Mouse (Mus musculus) ZHBTc4 (cell line): ENCODE data around the gene Guca2a.
"Not testable (repeated sequence)": the region's sequence is repeated elsewhere in the genome, so short reads cannot be mapped to it uniquely, and the experiment has no call there.

Experiments used
- DNase-seq: peaks from one replicate; pipeline ENCODE4 v3.0.0-alpha.2; 2011; ENCODE audit warnings: low read depth, low spot score

Gene Guca2a

DNA sequence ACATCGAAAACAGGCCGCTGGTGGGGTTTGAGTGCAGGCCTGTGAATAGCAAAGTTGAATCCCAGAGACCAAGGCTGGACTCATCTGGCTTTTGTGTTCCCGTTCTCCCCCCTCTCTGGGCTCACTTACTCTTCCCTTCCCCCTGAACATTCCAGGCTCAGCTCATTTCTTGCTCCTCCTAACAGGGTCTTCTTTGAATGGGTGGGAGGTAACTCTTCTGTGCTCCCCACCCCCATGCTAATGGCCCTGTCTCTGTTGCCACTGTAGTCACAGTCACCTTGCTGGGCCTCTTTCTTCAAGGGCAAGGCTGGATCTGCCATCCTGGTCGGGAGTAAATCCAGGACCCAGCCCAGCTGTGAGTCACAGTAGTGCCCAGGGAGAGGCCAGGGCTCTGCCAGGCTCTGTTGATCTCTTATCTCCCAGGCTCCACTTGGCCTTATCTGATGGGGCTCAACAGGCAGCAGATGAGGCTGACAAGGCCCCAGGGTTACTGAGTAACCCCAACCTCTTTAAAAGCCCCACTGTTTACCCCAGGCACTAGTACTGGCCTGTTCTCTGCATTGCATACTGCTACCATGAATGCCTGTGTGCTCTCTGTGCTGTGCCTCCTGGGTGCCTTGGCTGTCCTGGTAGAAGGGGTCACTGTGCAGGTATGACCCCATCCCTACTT lies at the start of gene Guca2a:
Gene Guca2a (plus strand): TSS at position 529 of the 670 bp plus-strand sequence.
- DNase-seq: peak; percentile 66

DNA sequence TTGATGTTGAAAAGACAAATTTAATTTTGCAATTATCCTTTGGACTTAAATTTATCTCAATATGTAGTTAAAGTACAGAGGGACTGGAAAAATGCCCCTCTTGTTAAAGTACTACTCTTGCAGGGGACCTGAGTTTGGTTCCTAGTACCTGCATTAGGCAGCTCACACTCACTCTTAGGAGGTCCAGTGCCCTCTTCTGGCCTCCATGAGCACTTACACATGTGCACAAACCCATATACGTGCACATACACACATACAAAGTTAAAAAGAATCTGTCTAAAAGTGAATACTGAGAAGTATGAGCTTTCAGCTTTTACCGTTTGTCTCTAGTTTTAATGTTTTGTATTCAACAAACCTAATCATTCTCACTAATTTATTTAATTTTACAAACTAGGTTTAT lies 49.5 kb upstream of the Guca2a start:
- peak; percentile 62 for DNase-seq

DNA sequence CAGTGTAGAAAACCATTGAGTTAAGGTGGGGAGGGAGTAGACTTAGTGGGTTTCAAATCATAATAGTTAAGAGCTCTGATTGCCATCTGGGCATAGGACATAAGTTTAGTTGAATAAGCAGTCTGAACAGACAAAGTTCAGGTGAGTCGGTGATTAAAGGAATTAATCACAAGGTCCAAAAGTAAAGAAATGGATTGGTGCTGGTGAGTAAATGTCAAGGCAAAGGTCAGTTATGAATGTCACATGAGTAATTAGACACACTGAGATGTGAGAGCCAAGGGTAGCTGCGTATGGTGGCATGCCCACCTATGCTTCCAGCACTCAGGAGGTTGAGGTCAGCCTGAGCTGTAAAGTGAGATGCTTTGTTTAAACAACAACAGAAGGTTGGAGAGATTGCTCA lies 48.1 kb upstream of the Guca2a start:
- no peak for DNase-seq

DNA sequence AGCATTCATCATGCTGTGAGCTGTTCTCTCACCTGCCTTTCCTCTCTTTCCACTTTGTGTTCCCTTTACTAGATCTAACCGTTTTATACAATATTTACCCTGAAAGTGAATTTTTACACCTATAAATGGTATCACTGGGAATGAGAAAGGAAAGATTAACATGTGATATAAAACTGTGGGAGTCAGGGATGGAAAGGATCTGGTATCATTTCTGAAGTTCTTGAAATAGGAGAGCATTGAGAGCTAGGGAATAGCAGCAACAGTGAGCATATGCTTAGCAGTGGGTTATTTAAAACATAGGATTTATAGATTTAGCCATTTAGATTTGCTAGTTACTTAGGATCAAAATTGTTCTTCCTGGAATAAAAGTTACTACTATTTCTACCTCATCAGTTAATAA lies 47.5 kb upstream of the Guca2a start:
- DNase-seq: no peak

DNA sequence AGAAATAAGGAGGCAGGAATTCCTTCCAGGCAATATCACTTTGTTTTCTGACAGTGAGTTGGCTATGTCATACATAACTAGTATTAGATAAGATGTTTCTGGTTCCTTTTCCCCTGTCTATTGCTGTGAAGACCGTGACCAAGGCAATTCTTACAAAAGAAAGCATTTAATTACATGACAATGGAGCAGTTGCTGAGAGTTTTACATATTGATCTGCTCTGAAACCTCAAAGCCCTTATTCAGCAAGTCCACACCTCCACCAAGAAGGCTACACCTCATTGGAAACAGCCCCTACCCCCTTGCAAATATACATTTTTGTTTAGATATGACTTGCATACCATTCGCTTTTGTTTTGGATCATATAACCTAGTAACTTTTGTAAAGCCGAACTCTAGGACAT lies 45.0 kb upstream of the Guca2a start:
- DNase-seq: peak; percentile 84

DNA sequence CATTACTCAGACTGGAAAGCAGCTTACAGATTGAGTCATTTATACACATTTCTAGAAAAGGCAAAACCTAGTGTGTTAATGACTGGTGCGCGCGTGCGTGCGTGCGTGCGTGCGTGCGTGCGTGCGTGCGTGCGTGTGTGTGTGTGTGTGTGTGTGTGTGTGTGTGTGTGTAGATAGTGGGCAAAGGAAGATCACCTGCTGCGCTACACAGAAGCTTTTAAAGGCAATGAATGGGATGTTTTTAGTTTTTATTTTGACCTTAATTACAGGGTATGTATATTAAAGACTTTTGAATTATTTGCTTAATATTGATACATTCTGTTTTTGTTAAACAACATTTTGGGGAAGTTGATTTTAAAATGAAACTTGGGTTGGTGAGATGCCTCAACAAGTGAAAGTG lies 43.2 kb upstream of the Guca2a start:
- DNase-seq: no peak

DNA sequence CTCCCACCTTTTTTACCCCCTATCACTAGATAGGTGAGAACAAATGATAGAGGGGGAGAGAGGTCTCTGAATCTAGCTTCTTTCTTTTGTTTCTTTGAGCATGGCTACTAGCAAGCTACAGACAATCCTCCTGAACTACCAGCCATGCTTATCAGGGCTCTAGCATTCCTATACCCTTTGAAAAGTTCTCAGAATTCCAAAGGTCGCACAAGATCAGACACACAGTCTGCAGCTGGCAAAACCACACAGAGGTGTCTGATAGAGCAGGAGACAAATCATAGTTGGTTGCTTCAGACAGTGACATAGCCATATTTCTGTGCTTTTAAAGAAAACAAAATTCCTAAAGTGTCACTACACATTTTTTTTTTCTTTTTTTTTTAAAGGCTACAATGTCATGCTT lies 37.9 kb upstream of the Guca2a start:
- DNase-seq: no peak

DNA sequence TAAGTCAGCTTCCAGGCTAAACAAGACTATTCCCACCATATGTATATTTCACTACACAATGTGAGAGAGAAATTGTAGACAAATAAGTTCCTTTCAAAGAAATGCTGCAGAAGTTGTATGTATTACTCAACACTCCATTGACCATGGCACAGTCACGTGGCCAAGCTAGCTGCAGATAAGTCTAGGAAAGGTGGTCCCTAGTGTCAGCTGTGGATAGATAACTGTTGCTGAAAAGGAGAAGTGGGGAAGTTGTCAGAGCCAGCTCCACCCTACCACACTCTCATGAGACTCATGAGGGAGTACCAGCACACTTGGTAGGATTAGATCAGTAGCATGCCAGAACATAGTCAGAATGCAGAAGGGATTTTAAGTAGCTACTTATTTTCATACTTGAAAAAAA lies 28.0 kb upstream of the Guca2a start:
- DNase-seq: no peak

DNA sequence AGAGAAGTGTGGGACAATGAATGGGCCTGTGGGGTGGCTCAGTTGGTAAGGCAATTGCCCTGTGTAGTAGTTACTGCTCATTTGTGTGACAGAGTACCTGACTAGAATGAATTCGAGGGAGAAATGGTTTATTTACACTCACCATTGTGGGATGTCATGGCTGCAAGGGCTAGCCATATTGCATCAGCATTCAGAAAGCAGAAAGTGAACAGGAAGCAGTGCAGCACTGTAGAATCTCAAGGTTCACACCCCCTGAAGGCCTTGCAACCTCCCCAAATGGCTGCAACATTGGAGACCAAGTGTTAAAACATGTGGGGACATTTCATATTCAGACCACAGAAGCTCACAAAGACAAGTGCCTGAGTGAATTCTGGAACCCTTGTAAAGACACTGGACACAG lies 23.4 kb upstream of the Guca2a start:
- no peak for DNase-seq

DNA sequence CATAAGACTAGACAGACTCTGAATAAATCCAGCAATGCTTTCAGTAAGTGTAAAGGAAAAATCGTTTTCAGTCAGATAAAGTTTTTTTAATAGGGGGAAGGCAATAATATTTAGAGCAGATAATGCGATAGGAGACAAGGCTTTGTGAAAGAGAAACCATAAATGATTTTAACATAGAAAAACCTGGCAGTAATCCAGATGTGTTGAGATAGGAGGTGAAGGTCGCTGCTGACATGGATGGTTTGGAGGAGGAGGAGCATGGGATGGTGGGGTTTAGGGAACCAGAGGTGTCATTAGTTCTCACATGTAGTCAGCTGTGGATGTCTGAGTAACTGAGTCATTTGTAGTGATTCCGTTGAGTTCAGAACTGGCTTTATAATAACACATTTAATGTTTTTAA lies 22.8 kb upstream of the Guca2a start:
- no peak for DNase-seq

DNA sequence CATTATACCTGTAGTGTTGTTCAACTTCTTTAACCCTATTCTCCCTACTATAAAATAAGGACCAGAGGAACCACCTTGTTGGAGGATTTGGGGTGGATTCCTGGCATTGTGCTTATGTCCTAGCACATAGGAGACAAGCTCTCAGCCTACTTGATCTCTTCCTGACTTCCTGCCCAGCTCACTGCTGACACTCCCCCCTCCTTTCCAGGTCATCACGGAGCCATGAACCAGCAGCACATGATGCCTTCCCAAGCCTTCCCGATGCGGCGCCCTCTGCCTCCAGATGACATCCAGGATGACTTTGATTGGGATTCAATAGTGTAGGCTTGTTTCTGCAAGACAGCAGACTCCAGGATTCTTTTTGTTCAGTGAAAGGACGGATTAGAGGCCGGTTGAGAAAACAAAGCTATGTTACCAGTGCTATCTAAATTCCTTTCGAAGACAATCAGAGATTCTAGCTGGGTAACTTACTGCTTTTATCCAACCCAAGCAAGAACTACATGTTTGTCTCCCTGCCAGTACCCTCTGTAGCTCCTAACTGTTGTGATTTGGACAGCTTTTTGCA lies 11.3 kb upstream of the Guca2a start:
- peak; percentile 84 for DNase-seq

DNA sequence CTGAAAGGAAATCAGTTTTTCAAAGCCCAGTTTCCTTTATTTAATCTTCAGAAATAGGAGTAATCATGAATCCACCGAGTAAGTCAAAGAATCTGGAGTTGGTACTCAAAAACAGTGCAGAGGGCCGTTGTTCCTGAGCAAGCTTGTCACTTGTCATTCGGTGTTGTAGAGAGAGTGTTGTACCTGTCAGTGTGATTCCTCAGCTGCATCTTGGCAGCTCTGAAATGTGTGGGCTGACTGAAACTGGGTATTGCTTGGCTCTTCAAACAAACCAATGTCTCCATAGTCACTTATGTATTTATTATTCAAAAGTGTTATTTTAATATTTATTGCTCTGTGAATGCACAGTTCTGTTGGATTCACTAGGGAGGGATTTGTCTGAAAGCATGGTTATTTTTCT lies 10.6 kb upstream of the Guca2a start:
- DNase-seq: no peak

DNA sequence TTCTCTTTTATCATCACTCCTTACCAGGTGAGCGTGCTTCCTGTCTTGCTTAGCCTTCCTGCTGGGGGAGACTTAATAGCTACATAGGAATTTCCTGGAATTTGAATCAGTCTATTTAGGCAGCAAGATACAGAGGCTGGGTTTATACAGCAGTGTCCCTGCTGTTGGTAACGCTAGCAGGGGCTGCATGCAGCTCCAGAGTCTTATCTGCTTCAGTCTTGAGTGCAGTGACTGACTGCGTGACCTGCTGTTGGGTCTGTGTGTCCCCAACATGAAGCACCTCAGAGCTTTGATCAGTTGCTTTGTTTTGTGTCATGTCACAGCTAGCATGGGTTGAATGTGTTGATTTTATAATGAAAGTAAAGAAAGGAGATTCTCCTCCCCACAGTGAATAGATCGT lies 10.2 kb upstream of the Guca2a start:
- no peak for DNase-seq

DNA sequence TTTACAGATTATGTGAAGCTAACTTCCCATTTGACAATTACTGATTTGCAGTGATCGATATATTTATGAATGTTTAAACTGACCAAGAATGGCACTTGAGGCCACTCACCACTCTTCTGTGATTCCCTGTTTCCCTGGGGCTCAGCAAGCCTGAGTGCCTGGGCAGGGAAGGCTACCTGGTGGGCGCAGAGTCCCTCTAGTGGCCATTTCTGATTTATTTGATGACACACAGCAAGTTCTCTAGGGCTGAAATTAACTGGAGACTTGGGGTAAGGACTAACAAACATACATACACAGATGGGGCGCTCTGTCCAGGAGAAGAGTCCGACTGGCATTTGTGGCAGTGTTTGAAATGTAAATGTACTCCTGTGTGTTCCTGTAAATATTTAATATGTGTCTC lies 9.1 kb upstream of the Guca2a start:
- DNase-seq: not testable (repeated sequence)

DNA sequence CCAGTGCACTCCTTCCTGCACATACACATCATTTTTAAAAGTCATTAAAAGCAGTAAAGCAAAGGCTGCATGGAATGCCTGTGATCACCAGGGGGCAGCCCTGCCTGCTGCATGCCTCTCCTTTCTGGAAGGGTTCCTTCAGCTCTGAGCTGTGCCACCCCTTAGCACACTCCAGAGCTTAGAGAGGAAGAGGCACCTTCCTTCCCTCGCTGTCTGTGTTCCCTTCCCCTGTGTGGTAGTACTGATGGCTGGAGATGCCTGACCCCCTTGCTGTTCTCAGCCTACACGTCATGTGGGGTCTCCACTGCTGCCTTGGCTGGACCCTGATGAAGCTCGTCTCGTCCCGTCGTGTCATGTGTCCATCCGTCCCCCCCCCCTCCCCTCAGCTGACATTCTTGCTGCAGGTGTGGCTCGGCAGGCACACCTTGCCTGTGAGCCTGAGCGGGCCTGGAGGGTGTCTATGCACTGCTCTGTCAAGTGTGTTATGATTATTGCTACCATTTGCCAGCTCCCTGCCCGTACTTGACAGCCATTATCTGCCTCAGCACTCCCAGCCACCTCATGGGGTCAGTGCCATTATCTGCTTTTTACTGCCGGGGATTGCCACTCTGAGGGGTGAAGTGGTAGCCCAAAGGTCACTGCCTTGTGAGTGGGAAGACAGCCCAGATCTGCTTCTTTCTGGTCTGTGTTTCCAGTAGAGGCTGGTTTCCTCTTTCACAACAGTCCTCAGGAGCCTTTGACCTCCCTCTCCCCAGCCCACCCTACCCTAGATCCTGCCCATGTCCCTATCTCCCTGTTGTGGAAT lies 6.2 kb upstream of the Guca2a start:
- peak; percentile 89 for DNase-seq

DNA sequence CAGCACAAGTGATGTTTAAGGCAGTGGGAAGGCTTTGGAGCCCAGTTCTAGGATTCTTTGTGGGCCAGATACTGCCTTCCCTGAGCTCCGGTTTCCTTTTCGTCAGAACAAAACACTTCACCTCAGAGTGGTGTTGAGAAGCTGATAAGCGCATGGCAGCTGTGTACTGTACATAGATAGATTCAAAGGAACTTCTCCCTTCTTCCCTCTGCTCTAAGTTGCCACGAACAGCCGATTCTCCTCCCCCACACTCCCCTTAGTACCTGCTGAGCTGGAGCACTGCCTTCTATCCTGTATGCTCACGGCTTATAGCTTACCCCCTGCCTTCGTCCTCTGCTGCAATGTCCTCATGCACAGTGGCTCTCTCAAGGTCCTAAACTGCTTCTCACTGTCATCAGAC lies 4.8 kb upstream of the Guca2a start:
- no peak for DNase-seq

DNA sequence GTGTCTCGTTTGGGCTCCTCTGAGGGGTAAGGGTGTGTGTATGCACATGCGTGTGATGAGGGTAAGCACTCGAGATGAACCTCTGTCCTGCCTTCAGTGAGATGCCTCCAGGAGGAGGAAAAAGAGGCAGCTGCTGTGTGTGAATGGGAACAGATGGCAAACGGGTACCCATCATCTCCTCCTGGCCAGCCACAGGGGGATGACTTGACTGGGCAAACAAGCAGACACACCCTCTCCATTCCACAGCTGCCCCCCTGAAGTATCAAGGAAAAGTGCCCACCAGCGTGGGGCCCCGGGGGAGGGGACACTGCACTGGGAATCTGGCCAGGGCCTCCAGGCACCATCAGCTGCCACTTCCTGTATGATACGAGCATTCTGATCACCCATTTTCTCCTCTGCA lies 4.2 kb upstream of the Guca2a start:
- DNase-seq: no peak

DNA sequence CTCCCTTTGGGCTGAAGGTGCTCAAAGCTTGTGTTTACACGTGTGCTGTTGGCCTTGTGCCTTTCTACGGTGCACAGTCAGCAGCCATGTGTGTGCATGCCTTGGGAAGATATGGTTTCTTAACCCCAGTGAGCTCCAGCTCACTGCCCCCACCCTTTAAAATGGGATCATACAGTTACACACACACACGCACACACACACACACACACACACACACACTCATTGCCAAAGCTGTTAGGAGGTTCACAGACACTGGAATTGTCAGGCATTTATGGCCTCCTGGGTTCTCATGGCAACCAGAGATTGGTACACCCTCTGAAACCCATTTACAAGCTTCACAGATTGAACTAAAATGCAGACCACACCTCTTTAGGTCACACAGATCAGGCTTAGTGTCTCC lies 3.6 kb upstream of the Guca2a start:
- DNase-seq: no peak

DNA sequence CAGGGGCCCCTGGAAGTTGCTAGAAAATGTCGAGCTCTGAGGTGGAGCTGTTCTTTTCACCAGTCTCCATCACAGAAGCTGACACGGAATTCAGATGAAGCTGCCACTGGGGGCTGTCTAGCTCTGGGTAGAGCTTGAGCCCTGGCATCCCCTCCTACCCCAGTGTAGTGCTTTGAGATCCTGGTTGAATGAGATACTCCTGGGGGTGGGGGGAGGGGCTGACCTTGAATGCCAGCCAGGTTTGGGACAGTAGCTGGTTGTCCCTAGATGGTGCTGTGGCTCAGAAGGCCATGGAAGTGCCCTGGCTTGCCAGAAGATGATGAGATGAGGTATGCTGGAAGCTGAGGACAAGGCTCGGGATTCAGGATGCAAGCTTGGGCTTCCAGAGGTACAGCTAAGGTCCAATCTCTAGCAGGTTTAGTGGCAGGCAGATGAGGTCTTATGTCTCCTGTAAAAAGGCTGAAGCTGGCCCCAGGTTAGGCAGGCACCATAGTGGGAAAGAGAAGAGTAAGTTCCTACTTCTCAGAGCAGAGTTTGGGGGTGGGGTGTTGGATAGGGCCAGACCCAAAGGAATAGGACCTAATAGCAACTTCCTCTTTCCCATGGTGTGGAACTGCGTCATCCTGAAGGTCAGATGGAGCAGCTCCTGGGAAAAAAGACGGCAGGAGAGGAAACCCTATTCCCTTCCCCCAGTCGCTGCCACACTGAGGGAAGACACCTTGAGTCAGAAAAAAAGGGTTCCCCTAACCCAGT lies 2.4 kb upstream of the Guca2a start:
- no peak for DNase-seq

DNA sequence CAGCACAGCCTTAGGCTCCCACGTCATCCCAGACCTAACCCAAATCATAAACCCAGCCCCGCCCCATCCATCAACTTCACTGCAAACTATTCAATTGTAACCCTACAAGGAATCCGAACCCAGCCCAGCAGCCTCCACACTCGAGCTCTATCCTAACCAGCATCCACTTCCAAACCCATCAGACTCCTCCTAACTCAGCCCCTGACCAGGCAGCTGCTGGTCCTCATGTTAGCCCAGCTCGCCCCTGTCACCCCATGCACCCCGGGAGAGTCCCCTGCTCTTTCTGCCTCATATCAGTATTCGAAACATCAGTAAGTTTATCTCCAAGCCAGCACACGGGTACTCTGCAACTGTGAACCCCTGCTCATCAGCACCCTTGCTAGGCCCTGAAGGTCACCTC lies 1.8 kb upstream of the Guca2a start:
- peak; percentile 44 for DNase-seq

DNA sequence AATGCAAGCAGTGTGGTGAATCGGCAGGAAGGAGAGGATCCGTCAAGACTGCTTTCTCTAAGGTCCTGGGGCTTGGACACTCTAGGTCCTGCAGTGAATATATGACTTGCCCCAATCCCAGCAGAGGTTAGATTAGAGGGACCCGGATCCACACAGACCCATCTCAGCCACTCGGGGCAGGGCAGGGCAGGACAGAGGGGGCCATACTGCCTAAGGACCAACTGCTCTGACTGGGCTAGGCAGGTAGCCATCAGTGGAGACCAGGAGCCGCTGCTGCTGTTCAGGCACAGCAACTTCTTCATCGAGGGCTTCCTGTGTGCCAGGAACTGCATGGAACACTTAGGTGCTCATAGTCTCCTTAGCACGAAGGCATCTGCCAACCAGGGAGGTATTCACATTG lies 773 bp upstream of the Guca2a start:
- no peak for DNase-seq

DNA sequence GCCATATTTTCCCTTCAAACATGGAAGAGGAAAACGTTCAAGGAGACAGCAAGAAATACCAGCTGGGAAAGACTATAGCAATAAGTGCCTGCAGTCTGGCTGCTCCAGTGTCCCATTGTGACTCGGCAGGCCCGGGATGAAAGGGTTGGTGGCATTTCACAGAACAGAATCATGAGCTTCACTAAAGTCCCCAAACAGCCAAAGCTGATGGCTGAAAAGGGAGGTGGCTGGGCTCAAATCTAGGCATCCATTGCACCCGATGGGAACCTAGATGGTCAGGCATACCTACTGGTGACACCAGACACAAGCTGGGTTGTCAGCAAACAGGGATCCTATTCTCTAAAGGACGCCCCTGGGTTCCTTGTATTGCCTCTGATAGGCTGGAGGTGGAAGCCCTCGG lies 442 bp downstream of the Guca2a start:
- DNase-seq: no peak
